Mouse (Mus musculus): Measurements from ENCODE around the gene Olfr1260.
A peak's percentile ranks its signal among the peaks of the same experiment; 100 is the strongest.

The Olfr1260 gene

DNA sequence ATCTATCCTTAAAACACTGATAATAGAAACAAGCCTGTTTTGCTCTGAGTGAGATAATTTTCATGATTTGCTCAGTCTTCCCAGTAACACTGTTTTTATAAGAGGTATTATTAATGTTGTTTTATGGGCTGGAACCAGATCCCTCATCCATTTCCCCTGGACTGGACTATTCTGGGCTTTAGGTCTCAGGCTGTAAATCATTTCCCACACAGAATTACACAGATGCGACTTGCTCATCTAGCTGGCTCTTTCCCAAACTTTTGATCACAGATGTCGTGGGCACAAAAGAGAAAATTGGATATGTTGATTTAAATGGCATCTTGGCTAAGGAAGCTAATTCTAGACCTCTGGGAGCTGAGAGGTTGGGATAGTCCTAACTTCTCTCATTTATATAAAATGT is at the start of gene Olfr1260:
Gene Olfr1260 (plus strand): TSS at position 157 of the 400 bp plus-strand sequence.
- DNase-seq (ENCODE audit: low spot score in 2 of 2): peak; percentile 14 to 25

DNA sequence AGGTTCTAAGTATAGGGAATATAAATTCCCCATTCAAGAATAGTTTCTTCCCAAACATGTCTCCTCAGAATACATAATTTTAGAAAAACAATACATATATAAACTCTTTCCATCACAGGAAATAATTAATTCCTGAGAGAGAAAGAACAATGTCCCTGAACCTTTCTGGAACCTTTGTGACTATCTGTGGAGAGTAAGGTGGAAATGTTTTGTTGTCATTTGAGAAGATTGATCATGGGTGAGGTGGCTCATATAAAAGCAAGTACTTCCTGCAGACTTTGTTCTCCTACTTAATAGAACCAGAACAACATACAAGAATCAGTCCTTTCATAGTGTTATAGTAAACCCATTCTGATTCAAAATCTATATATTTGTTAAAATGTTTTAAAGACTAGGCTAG is 47.1 kb upstream of the Olfr1260 start, which contains the start of gene Olfr1258:
Gene Olfr1258 (plus strand): TSS at position 301 of the 400 bp plus-strand sequence.
- no peak for DNase-seq (ENCODE audit: low spot score in 2 of 2)

DNA sequence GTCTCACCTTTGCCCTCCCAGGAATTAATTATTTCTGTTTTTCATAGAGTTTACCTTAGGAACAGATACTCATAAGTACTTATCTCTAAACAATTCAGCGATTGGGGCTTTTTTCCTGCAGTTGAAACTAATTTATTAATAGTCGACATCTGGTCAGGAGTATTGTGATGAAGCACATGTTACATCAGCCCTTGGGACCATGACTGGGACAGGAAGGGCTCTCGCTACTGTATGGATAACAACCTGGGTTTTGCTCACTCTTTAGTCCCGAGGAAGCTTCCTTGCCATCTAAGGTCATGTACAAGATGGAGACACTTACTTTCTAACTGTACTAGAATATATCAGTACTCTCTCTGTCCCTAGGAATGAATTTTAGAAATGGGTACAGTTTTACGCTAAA is 25.6 kb upstream of the Olfr1260 start, which contains the start of gene Olfr1259:
Gene Olfr1259 (minus strand): TSS at position 101 of the 400 bp plus-strand sequence.
- DNase-seq (ENCODE audit: low spot score in 2 of 2): no peak

DNA sequence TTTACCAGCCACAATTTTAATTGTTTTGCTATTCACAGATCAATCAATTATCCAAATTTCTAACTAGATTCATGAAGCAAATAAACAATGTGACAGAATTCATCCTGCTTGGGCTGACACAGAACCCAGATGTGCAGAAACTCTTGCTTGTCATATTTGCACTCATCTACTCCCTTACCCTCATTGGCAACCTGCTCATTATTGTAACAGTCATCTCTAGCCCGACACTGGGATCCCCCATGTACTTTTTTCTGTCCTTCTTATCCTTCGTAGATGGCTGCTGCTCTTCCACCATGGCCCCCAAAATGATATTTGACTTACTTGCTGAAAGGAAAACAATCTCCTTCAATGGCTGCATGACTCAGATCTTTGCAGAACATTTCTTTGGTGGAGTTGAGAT is 3.6 kb downstream of the Olfr1260 start:
- DNase-seq (ENCODE audit: low spot score in 2 of 2): no peak

DNA sequence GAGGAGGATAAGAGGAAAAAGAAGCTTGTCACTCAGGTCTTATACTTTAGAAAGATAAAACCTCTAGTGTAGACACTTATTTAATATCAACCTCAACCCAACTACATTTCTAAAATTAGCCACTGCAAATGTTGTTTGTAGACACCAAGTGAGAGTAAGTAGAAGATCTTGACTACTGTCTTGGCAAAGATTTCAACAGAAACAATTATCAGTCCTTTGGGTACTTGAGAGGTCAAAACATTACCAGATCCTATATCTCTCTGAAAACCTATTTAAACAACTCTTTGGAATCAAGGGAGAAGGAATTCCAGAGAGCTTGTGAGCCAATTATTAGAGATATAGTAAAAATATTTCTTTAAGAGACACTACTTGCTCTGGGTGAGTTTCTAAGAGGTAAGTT is 16.8 kb downstream of the Olfr1260 start, which contains the start of gene Olfr1261:
Gene Olfr1261 (plus strand): TSS at position 301 of the 400 bp plus-strand sequence.
- DNase-seq (ENCODE audit: low spot score in 2 of 2): no peak

DNA sequence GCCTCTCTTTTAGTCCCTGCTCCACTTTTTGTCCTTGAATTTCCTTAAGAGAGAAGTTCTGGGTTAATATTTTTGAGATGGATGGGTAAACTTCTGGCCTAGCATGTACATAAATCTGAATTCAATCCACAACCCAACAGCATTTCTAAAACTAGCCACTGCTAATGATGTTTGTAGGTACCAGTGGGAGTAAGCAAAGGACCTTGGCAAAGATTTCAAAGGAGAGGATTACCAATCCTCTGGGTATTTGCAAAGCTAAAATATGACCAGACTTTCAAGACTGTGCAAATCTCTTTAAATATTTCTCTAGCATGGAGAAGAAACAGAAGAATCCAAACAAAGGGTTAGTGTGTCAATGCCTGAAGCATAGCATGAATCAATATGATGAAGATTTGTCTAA is 25.7 kb downstream of the Olfr1260 start, which contains the start of gene Olfr1262:
Gene Olfr1262 (plus strand): TSS at position 301 of the 400 bp plus-strand sequence.
- DNase-seq (ENCODE audit: low spot score in 2 of 2): no peak

DNA sequence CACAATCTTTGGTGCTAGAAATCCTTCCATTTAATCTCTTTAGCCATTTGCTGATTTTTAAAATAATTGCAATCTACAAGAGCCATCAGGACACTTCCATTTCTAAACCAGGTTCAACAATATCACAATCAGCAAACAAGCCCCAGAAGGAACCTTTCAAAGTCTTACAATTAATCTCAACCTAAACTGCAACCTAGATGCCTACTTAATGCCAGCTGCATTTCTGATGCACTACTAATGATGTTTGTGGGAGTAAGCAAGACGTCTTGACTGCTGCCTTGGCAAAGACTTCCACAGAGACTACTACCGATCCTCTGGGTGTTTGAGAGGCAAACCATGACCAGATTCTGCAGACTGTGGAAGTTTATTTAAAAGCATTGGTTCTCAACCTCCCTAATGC is 37.7 kb downstream of the Olfr1260 start, which contains the start of gene Olfr1263:
Gene Olfr1263 (plus strand): TSS at position 301 of the 400 bp plus-strand sequence.
- DNase-seq (ENCODE audit: low spot score in 2 of 2): no peak

DNA sequence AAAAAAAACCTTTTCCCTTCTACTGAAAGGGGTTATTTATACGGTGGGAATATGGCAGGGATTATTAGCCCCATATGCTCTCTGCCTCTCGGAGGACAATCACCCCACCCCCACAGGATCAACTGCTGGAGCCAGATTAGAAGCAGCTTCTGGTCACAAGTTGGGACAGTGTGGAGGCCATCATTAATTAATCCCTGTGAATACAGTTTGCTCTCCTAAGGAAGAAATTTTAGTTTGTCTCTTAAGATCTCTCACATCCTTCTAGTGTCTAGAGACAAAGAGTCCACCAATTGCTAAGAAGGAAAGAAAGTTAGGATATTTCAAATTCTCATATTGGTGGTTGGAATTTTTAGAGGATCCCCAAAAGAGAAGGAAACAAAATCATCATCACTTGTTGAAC is 51.3 kb downstream of the Olfr1260 start, which contains the start of gene Olfr1264:
Gene Olfr1264 (minus strand): TSS at position 101 of the 400 bp plus-strand sequence.
- no peak for DNase-seq (ENCODE audit: low spot score in 2 of 2)
